Comparison of ENCODE assay signal across 11 mouse cellular contexts in the genomic region with DNA sequence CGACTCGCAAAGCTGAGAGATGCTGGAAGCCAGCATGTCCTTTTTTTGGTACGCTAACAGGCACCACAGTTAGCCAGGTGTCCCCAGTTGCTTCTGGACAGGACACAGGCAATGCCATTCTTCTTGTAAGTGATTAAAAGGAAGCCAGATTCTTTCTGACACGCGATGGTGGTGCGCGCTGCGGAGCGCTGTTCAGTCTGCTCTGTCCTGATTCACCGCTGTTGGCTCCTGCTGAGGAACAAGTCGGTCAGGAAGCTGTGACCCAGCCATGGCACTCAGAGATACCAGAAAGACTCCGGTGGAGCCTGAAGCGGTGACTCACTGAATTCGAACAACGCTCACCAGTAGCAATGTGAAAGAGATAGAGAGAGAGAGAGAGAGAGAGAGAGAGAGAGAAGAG.
DNase-seq lines count a peak whose midpoint lies in the region.
"Had no signal": no experiment of that assay in that cellular context is flagged by ENCODE, and none has a peak within 500 bp of the region (broad histone marks: within the 10 kb centered on the region; RNA-seq: fewer than 3 reads in every experiment).

No protein-coding gene starts in this region.

- DNase-seq in adrenal gland, postnatal 25 days, result peak; percentile 4
- DNase-seq in adrenal gland, postnatal 14 days, result no peak
- DNase-seq in heart, adult 18-20 months, result peak; percentile 7 to 17
- no peak for DNase-seq in heart, postnatal 36 days
- peak; percentile 28 for DNase-seq in urinary bladder, postnatal 25 days (ENCODE audit: low spot score)
- no peak for DNase-seq in urinary bladder, postnatal 4 days (ENCODE audit: low spot score in 2 of 2)
- peak; percentile 26 to 61 for DNase-seq in urinary bladder, postnatal 36 days (ENCODE audit: low spot score in 2 of 2)
- no peak for DNase-seq in lung, postnatal 14 days
- DNase-seq: cerebellum, adult 2 months; cerebellum, postnatal 10 days; heart, postnatal 4 days had no signal

- intact Hi-C loops in heart, postnatal 36 days (cut with DNase I), result no loop called here

Comparison
In these comparisons a context has a peak if more than half of its experiments do, and no peak if none do; other contexts are left out.
1. DNase-seq: peak in adrenal gland, postnatal 25 days (single experiment), heart, adult 18-20 months (2 of 2), urinary bladder, postnatal 25 days (single experiment) and urinary bladder, postnatal 36 days (2 of 2); none in adrenal gland, postnatal 14 days (single experiment), heart, postnatal 36 days (0 of 2), urinary bladder, postnatal 4 days (0 of 2) and lung, postnatal 14 days (single experiment).